Mouse (Mus musculus) embryonic fibroblast, embryonic 13.5 days (primary cell): Measurements from ENCODE around the gene Kazn. TPM values are rescaled to one million over a fixed set of nuclear protein-coding genes. Genes with fewer than 3 reads are reported as not detected.

Experiments
- H3K27ac ChIP-seq: 2 replicates; pipeline ENCODE4 v1.5.1; 2012; ENCODE audit warnings: low read length, control low read depth, inconsistent platforms; ENCODE audit not compliant: insufficient read depth
- H3K4me1 ChIP-seq: 2 replicates; pipeline ENCODE4 v1.6.1; 2011; ENCODE audit warnings: low read length; ENCODE audit not compliant: control insufficient read depth, insufficient read depth
- H3K4me3 ChIP-seq: 2 replicates; pipeline ENCODE4 v1.5.1; 2011; ENCODE audit warnings: mild to moderate bottlenecking, control low read depth, low read length; ENCODE audit not compliant: insufficient read depth
- CTCF ChIP-seq: IDR thresholded peaks from 2 replicates; pipeline ENCODE4 v1.5.1; 2011; ENCODE audit warnings: mild to moderate bottlenecking, control low read depth, low read length, moderate library complexity, borderline replicate concordance; ENCODE audit not compliant: insufficient read depth
- POLR2A ChIP-seq: IDR thresholded peaks from 2 replicates; pipeline ENCODE4 v1.6.1; 2011; ENCODE audit warnings: low read depth, mild to moderate bottlenecking, control low read depth, low read length, moderate library complexity
- polyA plus RNA-seq: library from polyadenylated mRNA; stranded (reverse); fragments of >200 nt; gene quantifications from 2 replicates; pipeline ENCODE4 v1.2.4, GENCODE M21; 2011; ENCODE audit warnings: low read depth; ENCODE audit not compliant: missing spikeins, insufficient read length

The Kazn gene
- polyA plus RNA-seq, 1 experiment, result 14.4 TPM

GRCm38 (mm10) chr4:142061485-142062240 is 177.5 kb downstream of the Kazn start:
- H3K27ac ChIP-seq, result no peak overlapping the region
- TF ChIP-seq POLR2A, result no peak
- TF ChIP-seq CTCF, result no peak
- 0 out of 2 replicates have a peak, but pooled peaks cover 11% of the 10 kb centered on the region for H3K4me1 ChIP-seq
- no peak overlapping the region for H3K4me3 ChIP-seq

GRCm38 (mm10) chr4:142060455-142061378 is 178.5 kb downstream of the Kazn start:
- Histone ChIP-seq H3K4me3 (no peak overlapping the region), H3K27ac (no peak overlapping the region), H3K4me1 (0 out of 2 replicates have a peak, but pooled peaks cover 5% of the 10 kb centered on the region)
- TF ChIP-seq POLR2A (no peak), CTCF (no peak)

DNA sequence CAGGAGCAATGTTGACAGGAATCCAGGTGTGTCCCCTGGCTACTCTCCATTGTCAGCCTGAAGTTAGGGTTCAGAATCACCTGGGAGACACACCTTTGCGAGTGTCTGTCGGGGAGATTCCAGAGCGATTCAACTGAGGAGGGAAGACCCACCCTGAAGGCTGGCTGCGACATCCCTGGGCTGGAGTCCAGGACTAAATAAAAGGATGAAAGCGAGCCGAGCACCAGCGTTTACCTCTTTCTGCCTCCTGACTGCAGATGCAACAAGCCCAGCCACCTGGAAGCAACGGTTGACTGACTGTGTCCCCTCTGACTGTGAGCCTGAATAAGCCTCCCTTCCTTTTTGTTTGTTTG is 179.4 kb downstream of the Kazn start:
- no peaks in the 10 kb centered on the region for H3K4me1 ChIP-seq
- TF ChIP-seq CTCF, result no peak
- no peak for TF ChIP-seq POLR2A
- no peak overlapping the region for H3K27ac ChIP-seq
- no peak overlapping the region for H3K4me3 ChIP-seq

- Histone ChIP-seq H3K4me1 (no peaks in the 10 kb centered on the region), H3K27ac (no peak overlapping the region)
Measured at GRCm38 (mm10) chr4:142059113-142059840, 179.9 kb downstream of the Kazn start.

GRCm38 (mm10) chr4:142057529-142058216 is 181.5 kb downstream of the Kazn start:
- no peak for TF ChIP-seq POLR2A
- TF ChIP-seq CTCF, result no peak
- H3K27ac ChIP-seq, result no peak overlapping the region
- H3K4me3 ChIP-seq, result no peak overlapping the region
- H3K4me1 ChIP-seq, result no peaks in the 10 kb centered on the region

More at GRCm38 (mm10) chr4:142059113-142059840, 179.9 kb downstream of the Kazn start:
- TF ChIP-seq CTCF, result no peak
- no peak for TF ChIP-seq POLR2A
- no peak overlapping the region for H3K4me3 ChIP-seq

GRCm38 (mm10) chr4:142055600-142055999 is 183.6 kb downstream of the Kazn start:
- no peak overlapping the region for H3K27ac ChIP-seq
- TF ChIP-seq POLR2A (no peak), CTCF (no peak)
- no peaks in the 10 kb centered on the region for H3K4me1 ChIP-seq
- H3K4me3 ChIP-seq, result no peak overlapping the region

DNA sequence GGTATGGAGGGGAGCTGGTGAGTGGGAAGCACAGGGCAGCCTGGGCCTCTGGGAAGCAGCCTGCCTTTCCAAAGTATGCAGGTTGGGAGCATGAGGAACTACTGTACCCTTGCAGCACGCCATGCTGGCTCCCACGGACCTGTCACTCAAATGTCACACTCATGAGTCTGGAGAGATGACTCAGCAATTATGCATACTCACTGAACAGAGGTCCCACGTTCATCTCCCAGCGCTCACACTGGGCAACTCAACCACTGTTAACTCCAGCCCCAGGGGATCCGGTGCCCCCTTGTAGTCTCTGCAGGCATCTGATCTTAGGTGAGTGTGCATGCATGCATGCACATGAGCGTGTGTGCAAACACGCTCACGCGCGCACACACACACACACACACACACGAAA is 184.6 kb downstream of the Kazn start:
- Histone ChIP-seq H3K4me3 (no peak overlapping the region), H3K27ac (no peak overlapping the region), H3K4me1 (no peaks in the 10 kb centered on the region)
- TF ChIP-seq POLR2A (no peak), CTCF (no peak)

GRCm38 (mm10) chr4:142053661-142054448 is 185.3 kb downstream of the Kazn start:
- TF ChIP-seq POLR2A, result no peak
- no peak for TF ChIP-seq CTCF
- Histone ChIP-seq H3K4me3 (no peak overlapping the region), H3K27ac (no peak overlapping the region), H3K4me1 (no peaks in the 10 kb centered on the region)

DNA sequence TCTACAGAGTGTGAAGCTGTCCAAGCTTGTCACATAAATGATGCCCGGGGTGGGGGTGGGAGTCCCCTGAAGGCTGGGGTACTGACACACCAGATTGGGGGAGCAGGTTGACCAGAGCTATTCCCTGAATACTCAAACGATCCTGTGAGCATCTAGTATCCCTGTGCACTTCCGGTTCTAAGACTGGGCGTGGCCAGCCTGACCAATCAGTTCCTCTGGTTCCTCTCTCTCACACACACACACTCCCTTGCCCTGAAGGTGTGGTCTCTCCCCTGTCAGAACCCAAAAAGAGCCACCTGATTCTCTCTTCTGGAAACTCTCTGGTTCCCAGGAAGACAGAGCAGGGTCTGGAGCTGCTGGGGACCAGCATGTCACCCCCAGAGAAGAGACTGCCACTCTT is 185.9 kb downstream of the Kazn start:
- no peak overlapping the region for H3K4me3 ChIP-seq
- TF ChIP-seq CTCF, result no peak
- no peak for TF ChIP-seq POLR2A
- no peaks in the 10 kb centered on the region for H3K4me1 ChIP-seq
- H3K27ac ChIP-seq, result no peak overlapping the region
